Mouse (Mus musculus): ENCODE data around the gene Git1. TPM values are rescaled to one million over a fixed set of nuclear protein-coding genes. Genes with fewer than 3 reads are reported as not detected.
"Not testable (repeated sequence)": the region's sequence is repeated elsewhere in the genome, so short reads cannot be mapped to it uniquely, and the experiment has no call there.

Gene Git1
- polyA plus RNA-seq, 1 experiment, result 56.9 TPM

GRCm38 (mm10) chr11:77515637-77516552 lies 22.5 kb downstream of the Git1 start, which contains the start of gene Trp53i13:
TSS of gene Trp53i13 (minus strand) at chr11:77515980.
- 9% methylated on average over 39 of the region's 39 CpGs for WGBS
- DNase-seq (ENCODE audit: low read depth, low spot score), result no peak

GRCm38 (mm10) chr11:77516553-77517425 lies 23.4 kb downstream of the Git1 start:
- no peak for DNase-seq (ENCODE audit: low read depth, low spot score)
- WGBS, result 91% methylated on average over 5 of the region's 5 CpGs

- DNase-seq (ENCODE audit: low read depth, low spot score), result no peak
Observed at GRCm38 (mm10) chr11:77518051-77518798, 24.9 kb downstream of the Git1 start.

DNA sequence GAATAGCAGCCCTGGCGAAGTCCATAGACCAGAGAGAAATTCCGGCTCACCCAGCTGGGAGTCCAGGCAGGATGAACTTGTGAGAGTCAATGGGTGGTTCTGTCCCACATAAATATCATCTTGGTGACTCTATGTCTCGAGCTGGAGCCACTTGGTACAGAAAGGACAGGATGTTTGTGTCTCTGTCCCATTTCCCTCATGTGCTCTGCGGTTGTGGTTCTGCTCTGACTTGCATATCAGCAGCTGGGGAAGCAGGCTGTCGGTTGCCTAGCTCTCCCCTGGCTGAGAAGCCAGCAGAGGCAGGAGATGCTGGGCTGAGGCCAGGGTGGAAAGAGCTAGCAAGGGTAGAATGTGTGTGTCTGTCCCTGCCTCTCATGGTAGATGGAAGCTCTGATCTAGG lies 25.7 kb downstream of the Git1 start, which contains the start of gene Gm10392:
Gene Gm10392, minus strand, starts transcription at position 156 of the 400 bp plus-strand sequence.
- WGBS, result 70% methylated on average over 5 of the region's 5 CpGs
- no peak for DNase-seq (ENCODE audit: low read depth, low spot score)

More at GRCm38 (mm10) chr11:77518051-77518798, 24.9 kb downstream of the Git1 start:
- 76% methylated on average over 27 of the region's 27 CpGs for WGBS

- no peak for DNase-seq (ENCODE audit: low read depth, low spot score)
- WGBS, result 57% methylated on average over 5 of the region's 5 CpGs
Observed at GRCm38 (mm10) chr11:77520601-77521529, 27.5 kb downstream of the Git1 start.

DNA sequence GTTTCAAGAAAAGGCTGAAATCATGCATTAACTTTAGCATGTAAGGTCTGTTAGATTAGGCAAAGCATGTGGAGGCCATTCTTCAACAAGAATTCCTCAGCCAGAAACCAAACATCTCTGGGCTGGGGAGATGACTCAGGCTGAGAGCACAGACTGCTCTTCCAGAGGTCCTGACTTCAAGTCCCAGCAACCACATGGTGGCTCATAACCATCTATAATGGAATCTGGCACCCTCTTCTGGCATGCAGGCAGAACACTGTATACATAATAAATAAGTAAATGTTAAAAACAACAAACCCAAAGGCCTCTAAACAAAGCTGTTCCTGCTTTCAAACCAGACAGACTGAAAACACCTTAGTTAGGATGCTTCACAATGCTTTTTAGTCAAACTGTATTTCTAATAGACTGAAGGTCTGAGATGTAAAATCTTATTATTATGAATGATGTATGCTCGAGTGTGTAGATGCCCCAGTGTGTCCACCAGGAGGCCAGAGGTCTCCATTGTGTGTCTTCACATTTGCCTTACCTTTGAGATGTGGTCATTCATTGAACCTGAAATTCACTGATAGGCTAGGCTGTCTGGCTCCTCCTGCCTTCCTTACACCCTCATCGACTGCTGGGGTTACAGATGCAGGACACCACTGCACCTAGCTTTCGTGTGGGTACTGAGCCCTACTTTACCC lies 32.6 kb downstream of the Git1 start:
- WGBS, result 69% methylated on average over 3 of the region's 3 CpGs
- DNase-seq (ENCODE audit: low read depth, low spot score), result no peak

DNA sequence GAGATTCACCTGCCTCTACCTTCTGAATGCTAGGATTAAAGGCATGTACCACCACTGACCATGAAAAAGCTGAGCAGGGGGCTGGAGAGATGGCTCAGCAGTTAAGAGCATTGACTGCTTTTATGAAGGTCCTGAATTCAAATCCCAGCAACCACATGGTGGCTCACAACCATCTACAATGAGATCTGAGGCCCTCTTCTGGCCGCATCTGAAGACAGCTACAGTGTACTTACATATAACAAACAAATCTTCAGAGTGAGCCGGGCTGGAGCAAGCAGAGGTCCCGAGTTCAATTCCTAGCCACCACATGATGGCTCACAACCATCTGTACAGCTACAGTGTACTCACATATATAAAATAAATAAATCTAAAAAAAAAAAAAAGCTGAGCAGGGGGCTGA lies 35.1 kb downstream of the Git1 start:
- DNase-seq (ENCODE audit: low read depth, low spot score), result not testable (repeated sequence)
- WGBS, result 91% methylated on average over 3 of the region's 3 CpGs

DNA sequence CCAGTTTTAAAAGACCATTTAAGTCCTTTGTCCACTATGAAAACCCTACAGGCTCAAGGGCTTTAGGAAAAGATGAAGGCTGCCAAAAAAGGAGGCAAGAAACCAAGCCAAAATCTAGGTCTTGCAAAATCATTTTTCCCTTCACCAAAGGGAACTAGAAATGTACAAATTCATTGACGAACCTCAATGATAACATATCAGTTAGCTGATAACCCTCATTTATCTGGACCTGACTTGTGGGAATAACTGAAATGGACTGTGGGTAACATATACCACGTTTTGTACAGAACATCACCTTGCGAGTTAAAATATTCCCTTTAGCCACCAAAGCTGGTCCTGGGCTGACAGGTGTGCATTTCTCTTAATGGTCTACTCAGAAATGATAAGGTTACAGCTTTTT lies 36.3 kb downstream of the Git1 start:
- 87% methylated on average over 3 of the region's 3 CpGs for WGBS
- DNase-seq (ENCODE audit: low read depth, low spot score), result no peak

DNA sequence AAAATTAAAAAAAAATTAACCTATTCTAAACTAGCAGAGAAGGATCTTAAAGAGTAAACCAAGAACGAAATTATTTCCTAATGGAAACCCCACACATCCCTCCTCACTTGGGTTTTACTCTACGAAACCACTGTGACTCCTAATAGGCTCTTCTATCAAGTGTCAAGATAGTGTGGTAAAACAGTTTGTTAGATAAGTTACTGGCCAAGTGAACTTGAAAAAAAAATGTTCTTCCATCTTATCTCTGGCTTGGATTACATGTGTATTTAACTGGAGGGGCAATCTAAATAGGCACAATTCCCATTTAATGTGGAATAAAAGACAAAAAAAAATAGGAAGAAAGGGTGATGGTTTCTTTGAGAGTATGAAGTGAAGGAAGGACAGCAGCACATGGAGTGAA lies 37.5 kb downstream of the Git1 start:
- WGBS, result 94% methylated on average over 2 of the region's 2 CpGs
- DNase-seq (ENCODE audit: low read depth, low spot score), result no peak

GRCm38 (mm10) chr11:77532202-77532846 lies 39.0 kb downstream of the Git1 start:
- WGBS, result 78% methylated on average over 4 of the region's 4 CpGs
- DNase-seq (ENCODE audit: low read depth, low spot score), result no peak

GRCm38 (mm10) chr11:77545261-77545660 lies 51.9 kb downstream of the Git1 start:
- 93% methylated on average over 7 of the region's 7 CpGs for WGBS
- DNase-seq (ENCODE audit: low read depth, low spot score), result no peak

Other genes with a start within 250 kb of the Git1 start
- 0.42 and 0.97 TPM in 2 replicates for gene Coro6, start 31.2 kb upstream of the Git1 start, polyA plus RNA-seq (2012; rRNA removed)
- 15.1 and 17.8 TPM in 2 replicates for gene Ankrd13b, start 3.9 kb upstream of the Git1 start, polyA plus RNA-seq (2012; rRNA removed)
- gene Abhd15, start 21.6 kb downstream of the Git1 start, polyA plus RNA-seq (2012; rRNA removed), result 1.0 and 1.8 TPM in 2 replicates
- gene Trp53i13, start 22.4 kb downstream of the Git1 start, polyA plus RNA-seq (2012; rRNA removed), result 22.6 and 24.3 TPM in 2 replicates
- 0.05 TPM in 1 of 2 replicates, not detected in the other for gene Gm10392, start 25.6 kb downstream of the Git1 start, polyA plus RNA-seq (2012; rRNA removed)
- gene Taok1, start 114.3 kb downstream of the Git1 start, polyA plus RNA-seq (2012; rRNA removed), result 2.9 and 4.4 TPM in 2 replicates
- 5.4 and 12.3 TPM in 2 replicates for gene Nufip2, start 192.6 kb downstream of the Git1 start, polyA plus RNA-seq (2012; rRNA removed)
- gene Cryba1, start 231.7 kb downstream of the Git1 start, polyA plus RNA-seq (2012; rRNA removed), result not detected in 2 replicates